Mouse (Mus musculus) cerebellum, adult 2 months (tissue): Measurements from ENCODE around the gene Zfp292. TPM values are rescaled to one million over a fixed set of nuclear protein-coding genes. Genes with fewer than 3 reads are reported as not detected.
"Not testable (repeated sequence)": the region's sequence is repeated elsewhere in the genome, so short reads cannot be mapped to it uniquely, and the experiment has no call there.

Experiments
- DNase-seq, 2 experiments: peaks; one replicate each; pipeline ENCODE4 v3.0.0; 2021
- H3K27ac ChIP-seq: fragments of 200-500 bp; 2 replicates; pipeline ENCODE4 v1.5.1; 2012; ENCODE audit warnings: low read length, control low read depth, inconsistent platforms; ENCODE audit not compliant: insufficient read depth
- H3K27me3 ChIP-seq: fragments of 200-500 bp; 2 replicates; pipeline ENCODE4 v1.6.1; 2012; ENCODE audit warnings: inconsistent platforms, mild to moderate bottlenecking, low read length, moderate library complexity; ENCODE audit not compliant: control insufficient read depth, insufficient read depth
- H3K4me1 ChIP-seq: fragments of 200-500 bp; 2 replicates; pipeline ENCODE4 v1.6.1; 2011; ENCODE audit warnings: low read length; ENCODE audit not compliant: control insufficient read depth, insufficient read depth
- H3K4me3 ChIP-seq: fragments of 200-500 bp; replicated peaks from 2 replicates; pipeline ENCODE3; 2011; ENCODE audit warnings: mild to moderate bottlenecking, low read depth, low read length, control low read depth; ENCODE audit not compliant: insufficient read depth
- CTCF ChIP-seq: fragments of 200-500 bp; IDR thresholded peaks from 2 replicates; pipeline ENCODE4 v1.5.1; 2011; ENCODE audit warnings: low read depth, mild to moderate bottlenecking, control low read depth, low read length, moderate library complexity, borderline replicate concordance; ENCODE audit not compliant: insufficient read depth
- POLR2A ChIP-seq: fragments of 200-500 bp; IDR thresholded peaks from 2 replicates; pipeline ENCODE4 v1.6.1; 2011; ENCODE audit warnings: low read length, control low read depth, borderline replicate concordance; ENCODE audit not compliant: insufficient read depth
- WGBS: fragments of 180-500 bp; shearing (Covaris S2); methylation state at CpG from one replicate; pipeline ENCODE4 v1.1.7; 2018; 5-methylcytosine and 5-hydroxymethylcytosine counted together
- polyA plus RNA-seq: library from polyadenylated mRNA; depleted of rRNA; stranded (reverse); fragments of >200 nt; gene quantifications from 2 replicates; pipeline ENCODE4 v1.2.3, GENCODE M21; 2012; rRNA removed

The Zfp292 gene
- polyA plus RNA-seq = 8.9 and 9.4 TPM in 2 replicates

- no peaks in the 10 kb centered on the region for H3K4me1 ChIP-seq
- peak within 1 kb of the TSS; percentile 97 for H3K27ac ChIP-seq
- no peak for TF ChIP-seq CTCF
- peak; percentile 86 for TF ChIP-seq POLR2A
- peak within 1 kb of the TSS; percentile 87 for H3K4me3 ChIP-seq
- peak; percentile 95 to 96 for DNase-seq
- WGBS = under 1% methylated on average over 44 of the region's 44 CpGs
- no peaks in the 10 kb centered on the region for H3K27me3 ChIP-seq
Measured at GRCm38 (mm10) chr4:34882818-34883217, at the start of gene Zfp292. Gene Zfp292, minus strand, starts transcription at chr4:34882960.

GRCm38 (mm10) chr4:34928386-34928785 lies 45.6 kb upstream of the Zfp292 start:
- not testable (repeated sequence) for H3K4me1 ChIP-seq, H3K4me3 ChIP-seq, H3K27ac ChIP-seq, DNase-seq, H3K27me3 ChIP-seq
- WGBS = 85% methylated on average over 7 of the region's 7 CpGs

GRCm38 (mm10) chr4:34922177-34922870 lies 39.6 kb upstream of the Zfp292 start:
- DNase-seq = peak; percentile 41 to 52
- WGBS = 49% methylated on average over 6 of the region's 6 CpGs
- Histone ChIP-seq H3K4me1 (no peaks in the 10 kb centered on the region), H3K4me3 (no peak overlapping the region), H3K27ac (no peak overlapping the region), H3K27me3 (no peaks in the 10 kb centered on the region)
- peak; percentile 84 for TF ChIP-seq CTCF
- TF ChIP-seq POLR2A = no peak

GRCm38 (mm10) chr4:34917400-34917799 lies 34.6 kb upstream of the Zfp292 start:
- no peak overlapping the region for H3K27ac ChIP-seq
- TF ChIP-seq POLR2A (no peak), CTCF (no peak)
- DNase-seq = no peak
- no peaks in the 10 kb centered on the region for H3K4me1 ChIP-seq
- no peak overlapping the region for H3K4me3 ChIP-seq
- no peaks in the 10 kb centered on the region for H3K27me3 ChIP-seq
- 44% methylated on average over 7 of the region's 7 CpGs for WGBS

- no peak overlapping the region for H3K27ac ChIP-seq
- no peak overlapping the region for H3K4me3 ChIP-seq
- no peak for TF ChIP-seq CTCF
- TF ChIP-seq POLR2A = no peak
- H3K4me1 ChIP-seq = no peaks in the 10 kb centered on the region
- H3K27me3 ChIP-seq = no peaks in the 10 kb centered on the region
- DNase-seq = no peak
- WGBS = 76% methylated on average over 3 of the region's 3 CpGs
Measured at GRCm38 (mm10) chr4:34912171-34912570, 29.4 kb upstream of the Zfp292 start.

GRCm38 (mm10) chr4:34911401-34911800 lies 28.6 kb upstream of the Zfp292 start:
- no peak overlapping the region for H3K4me3 ChIP-seq
- TF ChIP-seq POLR2A (no peak), CTCF (no peak)
- DNase-seq = no peak
- H3K27ac ChIP-seq = no peak overlapping the region
- H3K27me3 ChIP-seq = no peaks in the 10 kb centered on the region
- WGBS = 83% methylated on average over 3 of the region's 3 CpGs
- no peaks in the 10 kb centered on the region for H3K4me1 ChIP-seq

- WGBS = 93% methylated on average over 7 of the region's 7 CpGs
- Histone ChIP-seq H3K4me3 (no peak overlapping the region), H3K4me1 (no peaks in the 10 kb centered on the region), H3K27ac (no peak overlapping the region), H3K27me3 (no peaks in the 10 kb centered on the region; the same call in 1 of the 2 replicates)
- TF ChIP-seq CTCF (no peak), POLR2A (no peak)
- no peak for DNase-seq
Measured at GRCm38 (mm10) chr4:34908127-34908526, 25.4 kb upstream of the Zfp292 start.

GRCm38 (mm10) chr4:34907026-34907425 lies 24.3 kb upstream of the Zfp292 start:
- H3K4me3 ChIP-seq = no peak overlapping the region
- H3K27ac ChIP-seq = no peak overlapping the region
- TF ChIP-seq POLR2A (no peak), CTCF (no peak)
- H3K4me1 ChIP-seq = no peaks in the 10 kb centered on the region
- DNase-seq = no peak
- H3K27me3 ChIP-seq = no peaks in the 10 kb centered on the region; the same call in 1 of the 2 replicates
- 54% methylated on average over 14 of the region's 14 CpGs for WGBS

GRCm38 (mm10) chr4:34906151-34906550 lies 23.4 kb upstream of the Zfp292 start:
- TF ChIP-seq CTCF = no peak
- TF ChIP-seq POLR2A = no peak
- WGBS = 79% methylated on average over 4 of the region's 4 CpGs

More at GRCm38 (mm10) chr4:34906151-34906550, 23.4 kb upstream of the Zfp292 start:
- H3K27ac ChIP-seq = no peak overlapping the region
- no peaks in the 10 kb centered on the region for H3K4me1 ChIP-seq
- DNase-seq = no peak
- no peaks in the 10 kb centered on the region; the same call in 1 of the 2 replicates for H3K27me3 ChIP-seq
- H3K4me3 ChIP-seq = no peak overlapping the region
